Mouse (Mus musculus): ENCODE measurements at regions not wholly inside any gene's neighbourhood (a gene's known extent, or its start where the extent isn't known, plus 50 kb on each side); places are given as distances from the start of the nearest gene placed in this dataset.

- no peak for DNase-seq (ENCODE audit: low spot score in 2 of 2)
Measured at GRCm38 (mm10) chr11:43091046-43091445, 55.5 kb downstream of the Gm9972 start.

GRCm38 (mm10) chr11:43092126-43092920 is 56.8 kb downstream of the Gm9972 start:
- DNase-seq (ENCODE audit: low spot score in 2 of 2): peak; percentile 42 to 44

- no peak for DNase-seq (ENCODE audit: low spot score in 2 of 2)
Measured at GRCm38 (mm10) chr11:43092980-43093379, 56.7 kb upstream of the Atp10b start.

- no peak for DNase-seq (ENCODE audit: low spot score in 2 of 2)
Measured at GRCm38 (mm10) chr11:43096003-43096402, 53.7 kb upstream of the Atp10b start.

- no peak for DNase-seq (ENCODE audit: low spot score in 2 of 2)
Measured at GRCm38 (mm10) chr11:43098795-43099425, 50.8 kb upstream of the Atp10b start.

All from layer of hippocampus, adult 8-10 months (tissue).